Mouse (Mus musculus): Measurements from ENCODE around the gene Il3. TPM values are rescaled to one million over a fixed set of nuclear protein-coding genes. Genes with fewer than 3 reads are reported as not detected.

Gene Il3
- polyA plus RNA-seq, 1 experiment from 2014 or later = not detected

DNA sequence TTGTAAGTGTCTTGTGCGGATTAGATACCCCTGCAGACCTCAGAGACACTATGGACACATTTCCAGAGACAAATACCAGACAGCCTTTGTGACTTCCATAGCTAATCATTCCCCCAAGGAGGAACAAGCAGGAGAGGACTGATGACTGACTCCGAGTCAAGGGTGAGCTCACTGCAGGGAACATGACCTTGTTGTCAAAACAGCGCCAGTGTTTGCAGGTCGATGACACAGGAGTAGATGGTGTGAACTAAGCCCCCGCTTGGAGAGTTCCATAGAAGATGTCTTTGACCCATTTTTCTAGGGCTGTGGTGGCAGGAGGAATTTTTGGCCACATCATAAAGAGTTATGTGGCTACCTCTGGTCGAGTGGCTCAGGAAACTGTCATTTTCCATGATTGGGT lies 51.0 kb downstream of the Il3 start:
- 71% methylated on average over 6 of the region's 6 CpGs for WGBS
- DNase-seq (ENCODE audit: low spot score) (no peak), ATAC-seq (ENCODE audit: low read depth) (no peak)
- H3K27ac ChIP-seq (replicated peaks; ENCODE audit: low read depth, low read length) = no peak overlapping the region
- no peaks in the 10 kb centered on the region for H3K4me1 ChIP-seq (ENCODE audit: control insufficient read depth, insufficient read depth, low read length)
- H3K9me3 ChIP-seq (ENCODE audit: control insufficient read depth, low read length) = no peaks in the 10 kb centered on the region
- H3K27me3 ChIP-seq (replicated peaks; ENCODE audit: control insufficient read depth, insufficient read depth, low read length) = no peaks in the 10 kb centered on the region
- no peaks in the 10 kb centered on the region for H3K36me3 ChIP-seq (ENCODE audit: control insufficient read depth, insufficient read depth, low read length)
- H3K4me2 ChIP-seq (ENCODE audit: low read depth, low read length) = no peak overlapping the region
- H3K9ac ChIP-seq (ENCODE audit: low read depth, low read length) = no peak overlapping the region
- no peak overlapping the region for H3K4me3 ChIP-seq (ENCODE audit: low read depth, low read length)

Other genes starting within 250 kb of the Il3 start
- gene Slc22a4, start 239.2 kb downstream of the Il3 start, polyA plus RNA-seq (2014; fragmentation: Nextera tagmentation; extraction: Ambion mirVana) = 1.7 and 2.3 TPM in 2 replicates
- gene Pdlim4, start 198.3 kb downstream of the Il3 start, polyA plus RNA-seq (2014; fragmentation: Nextera tagmentation; extraction: Ambion mirVana) = 115 and 132 TPM in 2 replicates
- 107 and 120 TPM in 2 replicates for gene P4ha2, start 167.2 kb downstream of the Il3 start, polyA plus RNA-seq (2014; fragmentation: Nextera tagmentation; extraction: Ambion mirVana)
- not detected in 2 replicates for gene Csf2, start 17.6 kb downstream of the Il3 start, polyA plus RNA-seq (2014; fragmentation: Nextera tagmentation; extraction: Ambion mirVana)
- gene Acsl6, start 36.5 kb upstream of the Il3 start, polyA plus RNA-seq (2014; fragmentation: Nextera tagmentation; extraction: Ambion mirVana) = 2.3 and 3.2 TPM in 2 replicates
- not detected in 2 replicates for gene Meikin, start 103.4 kb upstream of the Il3 start, polyA plus RNA-seq (2014; fragmentation: Nextera tagmentation; extraction: Ambion mirVana)
- 14.7 and 14.8 TPM in 2 replicates for gene Fnip1, start 170.9 kb upstream of the Il3 start, polyA plus RNA-seq (2014; fragmentation: Nextera tagmentation; extraction: Ambion mirVana)